Mouse (Mus musculus) skeletal muscle tissue, adult 2 months (tissue): ENCODE data around the gene Tenm2.

ENCODE experiments used
- DNase-seq: peaks from one replicate; pipeline ENCODE4 v3.0.0-alpha.2; 2012; ENCODE audit warnings: low read depth, low spot score

The Tenm2 gene

GRCm38 (mm10) chr11:36220651-36221050 is 1015.1 kb downstream of the Tenm2 start:
- no peak for DNase-seq

GRCm38 (mm10) chr11:36219586-36219985 is 1016.2 kb downstream of the Tenm2 start:
- DNase-seq: no peak

DNA sequence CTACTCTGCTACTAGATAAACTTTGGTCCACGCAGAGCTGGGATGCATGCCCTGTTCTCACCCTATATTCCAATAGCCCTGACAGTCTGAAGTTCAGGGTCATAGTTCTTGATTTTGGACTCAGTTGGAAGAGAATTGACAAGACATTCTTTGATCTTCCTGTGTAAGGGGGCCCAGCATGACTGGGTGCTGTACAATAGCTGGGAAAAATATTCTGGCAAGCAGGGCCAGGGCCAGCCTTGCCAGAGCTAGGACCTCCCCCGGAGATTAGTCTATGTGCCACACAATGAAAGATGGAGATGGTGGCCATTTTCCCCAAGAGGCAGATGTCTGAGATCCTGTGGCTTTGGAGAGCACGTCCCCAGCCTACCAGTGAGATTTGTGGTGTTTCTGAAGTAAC is 1021.2 kb downstream of the Tenm2 start:
- no peak for DNase-seq

GRCm38 (mm10) chr11:36204381-36204780 is 1031.4 kb downstream of the Tenm2 start:
- no peak for DNase-seq

DNA sequence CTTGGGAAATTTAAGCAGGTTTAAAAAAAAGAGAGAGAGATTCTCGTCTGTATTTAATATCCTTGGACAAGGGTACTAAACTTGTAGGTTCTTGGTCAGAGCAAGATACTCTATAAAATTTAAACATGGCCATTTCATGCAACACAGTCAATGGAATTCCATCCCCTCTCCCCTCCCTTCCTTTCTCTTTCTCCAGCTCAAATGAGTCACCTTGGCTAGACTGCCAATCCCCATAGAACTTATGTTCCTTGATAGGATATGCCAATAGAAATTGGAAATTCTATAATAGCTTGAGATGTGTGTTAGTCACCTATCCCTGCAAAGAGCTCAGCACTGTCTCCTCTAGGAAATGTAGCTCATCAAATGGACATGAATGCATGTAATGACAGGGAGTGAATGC is 1031.9 kb downstream of the Tenm2 start:
- no peak for DNase-seq

GRCm38 (mm10) chr11:36194348-36194747 is 1041.4 kb downstream of the Tenm2 start:
- no peak for DNase-seq

DNA sequence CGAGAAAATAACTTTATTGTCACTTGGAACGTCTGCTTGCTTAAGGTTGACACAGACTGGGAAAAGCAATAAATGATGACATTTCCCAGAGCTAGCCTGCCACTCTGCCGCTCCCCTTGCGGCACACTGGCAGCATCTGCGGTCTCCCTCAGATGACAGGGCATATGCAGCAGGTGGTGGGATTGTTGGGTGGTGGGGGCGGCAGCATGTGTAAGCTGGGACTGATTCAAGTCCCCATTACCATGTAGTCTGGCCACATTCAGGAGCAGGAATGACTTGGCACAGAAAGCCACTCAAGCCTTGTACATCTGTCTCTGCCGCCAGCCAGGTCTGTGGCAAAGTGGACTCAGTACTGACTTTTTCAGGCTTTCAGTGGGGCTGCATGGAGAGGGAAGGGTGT is 1059.7 kb downstream of the Tenm2 start:
- no peak for DNase-seq

- DNase-seq: no peak
Measured at GRCm38 (mm10) chr11:36173076-36173690, 1062.6 kb downstream of the Tenm2 start.

DNA sequence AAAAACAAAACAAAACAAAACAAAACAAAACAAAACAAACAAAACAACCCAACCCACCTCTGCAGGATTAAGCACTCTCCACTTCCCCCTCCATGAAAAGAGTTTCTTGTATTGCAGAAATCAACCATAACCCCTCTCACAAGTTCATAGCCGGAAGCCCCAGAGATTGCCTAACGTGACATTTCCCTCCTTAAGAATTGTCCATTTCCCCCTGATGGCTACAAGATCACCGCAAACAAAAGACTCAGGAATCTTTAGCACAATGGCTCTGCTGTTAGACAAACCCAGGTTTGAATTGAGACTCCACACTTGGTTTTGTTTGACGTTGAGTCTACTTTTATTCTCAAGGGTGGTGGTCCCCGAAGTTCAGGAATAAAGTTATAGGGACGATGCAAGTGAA is 1063.2 kb downstream of the Tenm2 start:
- no peak for DNase-seq

- no peak for DNase-seq
Measured at GRCm38 (mm10) chr11:36171991-36172390, 1063.8 kb downstream of the Tenm2 start.

DNA sequence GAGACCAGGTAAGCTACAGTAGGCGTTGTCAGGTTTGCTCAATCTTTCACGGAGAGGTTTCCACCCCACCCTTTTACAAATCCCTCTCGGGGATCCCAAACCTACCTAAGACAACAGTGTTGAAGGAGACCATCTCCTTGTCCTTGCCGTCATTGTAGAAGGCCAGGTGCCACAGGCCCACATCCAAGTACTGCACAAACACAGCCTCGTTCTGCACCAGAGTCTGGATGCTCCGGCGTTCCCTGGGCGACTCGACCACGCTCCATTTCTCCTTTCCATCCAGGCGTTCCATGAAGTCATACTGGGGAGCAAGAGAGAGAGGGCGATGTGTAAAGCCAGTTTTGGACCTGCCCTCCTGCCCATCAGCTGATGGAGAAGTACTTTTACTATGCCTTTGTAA is 1064.5 kb downstream of the Tenm2 start:
- DNase-seq: no peak

DNA sequence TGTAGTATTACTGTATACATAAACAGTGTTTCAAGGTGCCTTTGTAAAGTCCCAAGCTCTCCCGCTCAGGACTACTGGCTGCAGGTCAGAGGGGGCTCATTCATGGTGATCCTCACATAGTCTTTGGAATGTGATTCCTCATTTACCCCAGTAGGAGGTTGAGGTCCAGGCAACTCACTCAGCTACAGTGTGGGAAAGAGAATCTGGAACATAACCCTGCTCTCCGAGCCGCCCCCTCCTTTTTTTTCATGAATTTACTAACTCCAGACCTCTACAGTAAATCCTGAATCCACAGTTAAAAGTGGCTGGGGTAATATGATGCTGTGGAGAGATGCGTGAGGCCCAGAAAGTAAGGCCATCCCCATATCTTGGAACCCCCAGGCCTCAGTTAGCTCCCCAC is 1066.0 kb downstream of the Tenm2 start:
- no peak for DNase-seq

DNA sequence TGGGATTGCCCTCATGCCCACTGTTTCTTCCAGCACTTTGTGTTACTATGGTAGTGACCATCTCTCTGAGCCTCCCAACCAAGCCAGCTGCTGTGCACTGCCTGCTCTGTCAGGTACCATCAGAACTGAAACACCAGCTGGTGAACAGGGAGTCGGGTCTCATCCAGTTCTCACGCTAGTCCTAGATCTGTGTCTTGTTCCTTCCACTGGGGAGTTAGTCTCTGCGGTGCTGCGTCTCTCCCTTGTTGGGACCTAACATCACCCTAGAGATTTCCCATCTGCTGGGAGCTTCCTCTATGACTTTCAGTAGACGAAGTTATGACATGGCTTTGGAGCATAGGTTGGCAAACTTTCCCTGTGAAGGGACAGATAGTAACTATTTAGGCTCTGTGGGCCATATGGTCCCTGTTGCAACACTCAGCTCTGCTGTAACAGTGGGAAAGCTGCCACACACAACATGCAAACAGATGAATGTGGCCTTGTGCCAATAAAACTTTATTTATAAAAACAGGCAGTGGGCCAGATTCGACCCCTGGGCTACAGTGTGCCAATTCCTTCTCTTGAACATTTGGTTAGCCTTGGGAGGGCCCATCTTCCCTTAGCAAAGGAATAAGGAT is 1066.7 kb downstream of the Tenm2 start:
- no peak for DNase-seq

DNA sequence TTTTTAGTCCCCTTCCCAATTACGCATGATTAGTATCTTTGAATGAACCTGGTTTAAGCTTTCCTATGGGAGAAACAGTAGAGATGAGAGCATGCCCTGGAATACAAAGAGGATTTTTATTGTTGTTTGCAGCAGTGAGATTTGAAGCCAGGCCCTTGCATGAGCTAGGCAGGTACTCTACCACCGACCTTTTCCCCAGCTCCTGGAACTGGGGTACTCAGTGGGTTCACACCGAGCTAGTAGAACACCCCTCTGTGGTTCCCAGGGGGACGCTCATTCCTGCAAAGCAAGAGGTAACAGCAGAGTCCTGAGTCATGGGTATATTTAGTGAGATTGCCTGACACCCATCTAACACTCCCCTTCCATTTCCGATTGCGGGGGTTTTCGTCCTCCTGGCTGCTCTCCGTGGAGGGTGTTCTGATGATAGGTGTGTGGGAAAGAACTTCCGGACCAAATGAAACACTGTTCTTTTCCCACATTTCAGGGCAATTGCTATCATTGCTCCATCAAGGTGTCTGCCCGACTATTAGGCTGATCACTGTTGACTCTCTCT is 1067.9 kb downstream of the Tenm2 start:
- no peak for DNase-seq

- DNase-seq: no peak
Measured at GRCm38 (mm10) chr11:36163580-36163979, 1072.2 kb downstream of the Tenm2 start.

GRCm38 (mm10) chr11:36161765-36162321 is 1073.9 kb downstream of the Tenm2 start:
- DNase-seq: no peak

GRCm38 (mm10) chr11:36153450-36153849 is 1082.3 kb downstream of the Tenm2 start:
- no peak for DNase-seq

GRCm38 (mm10) chr11:36153011-36153410 is 1082.8 kb downstream of the Tenm2 start:
- no peak for DNase-seq

DNA sequence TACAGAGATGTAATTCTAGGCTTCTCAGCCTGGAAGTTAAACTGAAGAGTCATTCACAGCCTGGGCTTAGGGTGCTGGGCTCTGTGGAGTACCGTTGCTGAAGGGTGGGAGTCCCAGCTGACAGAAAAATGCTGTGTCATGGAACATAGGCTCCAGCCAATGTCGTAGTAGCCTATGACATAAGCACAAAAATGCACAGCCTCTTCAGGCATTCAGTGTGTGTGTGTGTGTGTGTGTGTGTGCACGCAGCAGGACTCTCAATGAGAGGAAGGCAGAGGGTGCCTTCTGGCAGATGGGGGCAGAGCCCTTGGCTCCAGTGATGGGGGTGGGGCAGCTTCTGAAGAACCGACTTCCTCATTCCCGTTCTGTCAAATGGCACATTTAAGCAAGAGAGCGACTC is 1083.5 kb downstream of the Tenm2 start:
- DNase-seq: no peak

GRCm38 (mm10) chr11:36149092-36149491 is 1086.7 kb downstream of the Tenm2 start:
- DNase-seq: no peak

- DNase-seq: no peak
Measured at GRCm38 (mm10) chr11:36145057-36145456, 1090.7 kb downstream of the Tenm2 start.

GRCm38 (mm10) chr11:36140411-36140810 is 1095.4 kb downstream of the Tenm2 start:
- no peak for DNase-seq

GRCm38 (mm10) chr11:36139521-36139920 is 1096.2 kb downstream of the Tenm2 start:
- no peak for DNase-seq
